Mouse (Mus musculus) embryonic facial prominence, embryonic 15.5 days (tissue): ENCODE results near the gene Mei1. TPM values are rescaled to one million over a fixed set of nuclear protein-coding genes. Genes with fewer than 3 reads are reported as not detected.
"Not testable (repeated sequence)": the region's sequence is repeated elsewhere in the genome, so short reads cannot be mapped to it uniquely, and the experiment has no call there.

Source experiments
- ATAC-seq: fragments of 200-750 bp; cut with Nextera tagmentation; 2 replicates; pipeline ENCODE4 v1.8.0; 2017; ENCODE audit warnings: low read depth, moderate TSS enrichment; ENCODE audit not compliant: insufficient number of reproducible peaks, low FRiP score, low TSS enrichment
- H3K27ac ChIP-seq: fragments of 300-500 bp; sonication (generic); replicated peaks from 2 replicates; pipeline ENCODE4 v1.5.1; 2015; ENCODE audit warnings: mild to moderate bottlenecking, inconsistent platforms
- H3K27me3 ChIP-seq: fragments of 300-500 bp; sonication (generic); 2 replicates; pipeline ENCODE4 v1.6.1; 2015; ENCODE audit warnings: inconsistent platforms
- H3K36me3 ChIP-seq: fragments of 300-500 bp; sonication (generic); 2 replicates; pipeline ENCODE4 v1.6.1; 2015; ENCODE audit warnings: mild to moderate bottlenecking, inconsistent platforms
- H3K4me1 ChIP-seq: fragments of 300-500 bp; sonication (generic); 2 replicates; pipeline ENCODE4 v1.6.1; 2015; ENCODE audit warnings: inconsistent platforms
- H3K4me2 ChIP-seq: fragments of 300-500 bp; sonication (generic); replicated peaks from 2 replicates; pipeline ENCODE4 v1.6.1; 2015; ENCODE audit warnings: mild to moderate bottlenecking, inconsistent platforms
- H3K4me3 ChIP-seq: fragments of 300-500 bp; sonication (generic); replicated peaks from 2 replicates; pipeline ENCODE4 v1.5.1; 2015; ENCODE audit warnings: mild to moderate bottlenecking, inconsistent platforms
- H3K9ac ChIP-seq: fragments of 300-500 bp; sonication (generic); 2 replicates; pipeline ENCODE4 v1.6.1; 2015; ENCODE audit warnings: inconsistent platforms
- H3K9me3 ChIP-seq: fragments of 300-500 bp; sonication (generic); replicated peaks from 2 replicates; pipeline ENCODE4 v1.6.1; 2016; ENCODE audit warnings: inconsistent platforms
- WGBS: fragments of 180-500 bp; shearing (Covaris S2); methylation state at CpG from one replicate; pipeline ENCODE4 v1.1.7; 2015; 5-methylcytosine and 5-hydroxymethylcytosine counted together
- polyA plus RNA-seq: library from polyadenylated mRNA; unstranded; fragments of >200 nt; fragmentation: Nextera tagmentation; extraction: Ambion mirVana; gene quantifications from 2 replicates; pipeline ENCODE4 v1.2.1, GENCODE M21; 2015

The Mei1 gene
- polyA plus RNA-seq, 1 experiment from 2014 or later: 0.11 TPM

DNA sequence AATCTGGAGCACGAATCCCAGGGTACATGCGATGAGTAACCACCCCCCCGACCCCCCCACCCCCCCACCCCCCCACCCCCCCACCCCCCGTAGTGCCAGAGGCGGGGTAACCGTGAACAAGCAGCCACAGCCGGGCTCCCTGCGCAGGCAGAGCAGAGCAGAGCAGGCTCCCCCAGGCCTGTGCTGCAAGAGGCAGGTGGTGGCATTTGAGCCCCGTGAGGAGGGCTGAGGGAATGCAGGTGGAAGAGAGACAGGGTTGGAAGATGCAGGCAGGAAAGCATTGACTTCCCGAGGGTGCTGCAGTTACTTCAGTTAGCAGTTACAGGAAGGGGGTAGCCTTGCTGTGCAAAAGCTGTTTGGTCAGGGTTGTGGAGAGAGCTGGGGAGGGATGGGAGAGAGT, 17.5 kb downstream of the Mei1 start:
- no peak for ATAC-seq
- H3K27ac ChIP-seq: no peak overlapping the region

GRCm38 (mm10) chr15:82091061-82091460, 21.3 kb downstream of the Mei1 start:
- 71% methylated on average over 7 of the region's 7 CpGs for WGBS
- Histone ChIP-seq H3K27me3 (no peaks in the 10 kb centered on the region; the same call in 1 of the 2 replicates), H3K9ac (no peak overlapping the region), H3K4me1 (no peaks in the 10 kb centered on the region), H3K27ac (no peak overlapping the region), H3K4me3 (no peak overlapping the region), H3K9me3 (no peaks in the 10 kb centered on the region), H3K36me3 (no peaks in the 10 kb centered on the region), H3K4me2 (no peak overlapping the region)
- no peak; the same call in 1 of the 2 replicates for ATAC-seq

More for the DNA sequence above, 17.5 kb downstream of the Mei1 start:
- Histone ChIP-seq H3K9ac (no peak overlapping the region), H3K4me3 (no peak overlapping the region), H3K36me3 (no peaks in the 10 kb centered on the region), H3K27me3 (no peaks in the 10 kb centered on the region; the same call in 1 of the 2 replicates), H3K4me1 (no peaks in the 10 kb centered on the region), H3K9me3 (no peaks in the 10 kb centered on the region), H3K4me2 (no peak overlapping the region)
- 15% methylated on average over 8 of the region's 10 CpGs for WGBS

DNA sequence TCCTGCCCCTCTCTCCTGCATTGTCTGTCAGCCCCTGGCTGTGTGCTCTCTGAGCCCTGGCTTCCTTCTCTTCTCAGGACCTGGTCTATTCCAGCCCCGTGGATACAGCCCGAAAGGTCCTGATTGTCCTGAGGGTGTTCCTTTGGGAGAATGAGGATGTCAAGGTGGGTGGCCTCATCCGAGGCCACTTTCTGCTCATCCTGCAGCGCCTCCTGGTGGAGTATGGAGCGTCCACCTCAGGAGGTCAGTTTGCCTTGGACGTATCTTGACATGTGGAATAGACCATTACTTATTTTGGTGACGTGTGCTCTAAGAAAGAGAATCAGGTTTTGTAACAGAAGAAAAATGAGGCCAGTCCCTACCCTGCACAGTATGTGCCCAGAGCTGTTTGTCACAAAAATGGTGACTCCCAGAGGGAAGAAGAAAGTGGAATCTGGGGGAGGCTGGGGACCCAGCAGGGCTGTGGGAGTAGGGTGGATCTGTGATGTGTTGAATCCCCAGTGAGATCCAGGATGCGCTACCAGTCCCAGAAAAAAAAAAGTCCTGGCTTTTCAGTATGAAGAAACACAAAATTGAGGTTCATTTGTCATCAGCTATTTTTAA, 37.3 kb downstream of the Mei1 start:
- 14% methylated on average over 8 of the region's 8 CpGs for WGBS
- no peak overlapping the region for H3K27ac ChIP-seq
- no peaks in the 10 kb centered on the region for H3K4me1 ChIP-seq
- no peaks in the 10 kb centered on the region for H3K27me3 ChIP-seq
- no peak overlapping the region for H3K9ac ChIP-seq
- no peaks in the 10 kb centered on the region for H3K36me3 ChIP-seq
- no peak overlapping the region for H3K4me2 ChIP-seq
- ATAC-seq: no peak
- H3K4me3 ChIP-seq: no peak overlapping the region
- H3K9me3 ChIP-seq: no peaks in the 10 kb centered on the region

- ATAC-seq: no peak
- WGBS: 83% methylated on average over 8 of the region's 8 CpGs
- H3K27ac ChIP-seq: no peak overlapping the region
- no peak overlapping the region for H3K4me2 ChIP-seq
- no peaks in the 10 kb centered on the region for H3K36me3 ChIP-seq
- H3K27me3 ChIP-seq: no peaks in the 10 kb centered on the region
- no peaks in the 10 kb centered on the region for H3K9me3 ChIP-seq
- no peak overlapping the region for H3K9ac ChIP-seq
- no peak overlapping the region for H3K4me3 ChIP-seq
- H3K4me1 ChIP-seq: no peaks in the 10 kb centered on the region
Measured at GRCm38 (mm10) chr15:82120544-82120943, 50.7 kb downstream of the Mei1 start.

- not testable (repeated sequence) for H3K27me3 ChIP-seq, H3K36me3 ChIP-seq, ATAC-seq, H3K9me3 ChIP-seq, H3K9ac ChIP-seq, H3K4me2 ChIP-seq, H3K4me3 ChIP-seq, H3K27ac ChIP-seq
- WGBS: 73% methylated on average over 4 of the region's 4 CpGs
- H3K4me1 ChIP-seq: peaks cover 16% of the 10 kb centered on the region
Measured at GRCm38 (mm10) chr15:82126690-82127089, 56.9 kb downstream of the Mei1 start.

DNA sequence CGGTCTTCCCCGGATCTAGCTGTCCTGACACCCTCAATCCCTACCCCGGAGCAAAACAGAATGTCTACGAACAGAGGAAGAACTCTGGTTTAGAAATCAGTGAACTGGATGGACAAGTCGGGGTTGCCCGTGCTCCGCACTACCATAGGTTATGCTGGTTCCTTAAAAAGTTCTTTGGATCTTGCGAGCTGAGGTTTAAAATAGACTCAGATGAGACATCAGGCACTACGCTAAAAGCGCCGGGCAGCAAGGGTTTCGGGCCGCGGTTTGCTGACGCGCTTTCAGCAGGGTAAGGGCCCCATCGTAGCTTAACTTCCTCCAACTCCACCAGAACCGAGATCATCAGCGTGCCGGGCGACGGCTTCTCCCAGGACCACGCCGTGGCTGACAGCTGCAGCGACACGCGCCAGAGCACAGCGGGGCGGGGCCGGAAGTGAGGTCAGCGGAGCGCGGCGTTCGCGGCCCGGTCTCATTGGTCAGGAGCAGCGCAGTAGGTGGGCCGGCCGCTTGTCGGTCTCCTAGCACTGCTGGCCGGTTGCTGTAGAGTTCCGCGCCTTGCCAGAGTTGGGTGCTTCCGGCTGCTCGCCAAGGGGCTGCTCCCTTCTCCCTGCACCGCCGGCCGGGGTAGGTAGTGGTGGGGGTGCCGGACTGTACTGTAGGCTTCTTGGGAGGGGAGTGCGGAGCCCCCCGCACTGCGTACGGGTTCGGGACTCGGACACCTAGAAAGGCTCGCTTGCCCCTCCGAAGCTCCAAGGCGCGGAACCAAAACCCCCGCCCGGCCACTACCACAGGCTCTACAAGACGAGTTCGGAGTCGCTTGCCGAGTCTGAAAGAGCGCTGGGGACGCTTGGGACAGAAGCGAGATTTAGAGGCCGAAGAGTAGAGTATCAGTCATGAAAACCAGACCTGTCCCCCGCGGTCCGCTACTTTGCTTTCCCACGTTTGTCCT, 57.9 kb downstream of the Mei1 start, which contains the start of gene Ccdc134:
Gene Ccdc134, plus strand, starts transcription at position 497 of the 949 bp plus-strand sequence.
- WGBS: under 1% methylated on average over 74 of the region's 74 CpGs
- Histone ChIP-seq H3K4me2 (peak within 1 kb of the TSS; percentile 85), H3K36me3 (peaks cover 4% of the 10 kb centered on the region; the same call in 1 of the 2 replicates), H3K9ac (peak within 1 kb of the TSS; percentile 59), H3K27ac (peak within 1 kb of the TSS; percentile 75; the same call in 1 of the 2 replicates), H3K9me3 (no peaks in the 10 kb centered on the region), H3K4me3 (peak within 1 kb of the TSS; percentile 70), H3K4me1 (peaks cover 16% of the 10 kb centered on the region), H3K27me3 (no peaks in the 10 kb centered on the region)
- ATAC-seq: peak; percentile 98

- Histone ChIP-seq H3K9ac (peak overlapping the region; percentile 59), H3K27ac (peak overlapping the region; percentile 75; the same call in 1 of the 2 replicates), H3K4me2 (peak overlapping the region; percentile 85), H3K4me1 (peaks cover 16% of the 10 kb centered on the region), H3K36me3 (peaks cover 4% of the 10 kb centered on the region; the same call in 1 of the 2 replicates), H3K27me3 (no peaks in the 10 kb centered on the region), H3K4me3 (peak overlapping the region; percentile 70), H3K9me3 (no peaks in the 10 kb centered on the region)
- WGBS: 0% methylated on average over 5 of the region's 5 CpGs
- no peak for ATAC-seq
Measured at GRCm38 (mm10) chr15:82128398-82128797, 58.6 kb downstream of the Mei1 start.

DNA sequence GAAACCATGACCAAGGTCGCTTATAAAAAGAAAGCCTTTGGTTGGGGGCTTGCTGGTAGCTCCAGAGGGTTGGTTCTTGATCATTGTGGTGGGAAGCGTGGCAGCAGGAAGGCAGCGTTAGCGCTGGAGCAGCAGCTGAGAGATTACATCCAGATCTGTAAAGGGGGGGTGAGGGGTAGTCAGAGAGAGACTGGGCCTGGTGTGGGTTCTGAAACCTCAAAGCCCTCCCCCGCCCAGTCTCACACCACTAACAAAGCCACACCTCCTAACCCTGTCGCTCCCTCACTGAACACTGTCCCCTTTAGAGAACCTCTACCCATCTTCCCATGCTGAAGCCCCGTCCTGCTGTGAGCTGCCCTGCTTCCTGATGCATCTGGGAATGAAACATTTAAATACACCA, 60.8 kb downstream of the Mei1 start:
- H3K36me3 ChIP-seq: peaks cover 4% of the 10 kb centered on the region; the same call in 1 of the 2 replicates
- H3K9ac ChIP-seq: no peak overlapping the region
- peaks cover 16% of the 10 kb centered on the region for H3K4me1 ChIP-seq
- no peaks in the 10 kb centered on the region for H3K27me3 ChIP-seq
- no peaks in the 10 kb centered on the region for H3K9me3 ChIP-seq
- no peak overlapping the region for H3K4me3 ChIP-seq
- no peak overlapping the region for H3K4me2 ChIP-seq
- H3K27ac ChIP-seq: no peak overlapping the region
- WGBS: 59% methylated on average over 7 of the region's 7 CpGs
- ATAC-seq: no peak

DNA sequence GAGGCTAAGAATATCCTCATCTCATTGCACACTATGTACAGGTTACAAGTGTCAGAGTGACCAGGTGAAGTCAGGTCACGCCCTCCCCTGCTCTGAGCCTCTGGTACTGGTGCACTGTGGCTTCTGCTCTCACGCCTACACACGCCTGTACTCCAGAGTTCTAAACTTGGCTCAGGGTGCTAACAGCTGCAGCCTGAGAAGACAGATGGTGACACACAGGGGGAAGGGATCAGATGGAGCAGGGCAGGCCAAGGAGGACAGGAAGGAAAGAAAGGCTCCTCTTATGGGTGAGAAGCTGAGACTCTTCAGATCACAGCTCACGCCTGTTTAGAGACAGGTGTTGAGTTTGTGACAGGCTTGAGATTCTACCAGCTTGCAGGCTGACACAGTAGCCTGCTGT, 65.6 kb downstream of the Mei1 start:
- WGBS: 79% methylated on average over 4 of the region's 4 CpGs
- Histone ChIP-seq H3K4me1 (no peaks in the 10 kb centered on the region), H3K27me3 (no peaks in the 10 kb centered on the region), H3K9ac (no peak overlapping the region), H3K9me3 (no peaks in the 10 kb centered on the region), H3K27ac (no peak overlapping the region), H3K4me2 (no peak overlapping the region), H3K4me3 (no peak overlapping the region), H3K36me3 (peaks cover 8% of the 10 kb centered on the region; the same call in 1 of the 2 replicates)
- ATAC-seq: peak; percentile 60

DNA sequence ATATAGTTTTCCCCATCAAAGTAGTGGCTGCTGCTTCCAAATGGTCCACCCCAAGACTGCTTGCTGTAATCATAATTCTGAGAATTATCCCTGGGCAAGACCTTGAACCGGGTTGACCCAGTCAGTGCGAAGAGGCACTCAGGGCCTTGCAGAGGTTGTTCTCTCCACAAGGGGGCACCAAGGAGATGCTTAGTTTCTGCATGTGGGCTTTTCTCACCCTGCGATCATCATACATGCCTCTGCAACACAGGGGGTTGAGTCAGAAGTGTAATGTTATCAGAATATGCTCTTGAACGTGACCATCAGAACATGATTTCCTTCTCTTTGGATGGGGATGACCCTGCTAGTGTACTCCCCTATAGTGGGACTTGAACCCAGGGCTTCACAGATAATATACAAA, 68.8 kb downstream of the Mei1 start:
- no peaks in the 10 kb centered on the region for H3K9me3 ChIP-seq
- no peaks in the 10 kb centered on the region for H3K4me1 ChIP-seq
- H3K27me3 ChIP-seq: no peaks in the 10 kb centered on the region
- H3K27ac ChIP-seq: no peak overlapping the region
- ATAC-seq: no peak
- no peak overlapping the region for H3K9ac ChIP-seq
- WGBS: 44% methylated on average over 4 of the region's 4 CpGs
- no peak overlapping the region for H3K4me3 ChIP-seq
- H3K36me3 ChIP-seq: 0 out of 2 replicates have a peak, but pooled peaks cover 14% of the 10 kb centered on the region
- no peak overlapping the region for H3K4me2 ChIP-seq

GRCm38 (mm10) chr15:82139196-82139595, 69.4 kb downstream of the Mei1 start:
- Histone ChIP-seq H3K4me1 (peaks cover 4% of the 10 kb centered on the region; the same call in 1 of the 2 replicates), H3K4me3 (no peak overlapping the region), H3K9ac (no peak overlapping the region), H3K4me2 (no peak overlapping the region), H3K36me3 (0 out of 2 replicates have a peak, but pooled peaks cover 14% of the 10 kb centered on the region), H3K27me3 (no peaks in the 10 kb centered on the region), H3K9me3 (no peaks in the 10 kb centered on the region), H3K27ac (no peak overlapping the region)
- no peak for ATAC-seq
- 91% methylated on average over 8 of the region's 8 CpGs for WGBS
